In the genomic region with DNA sequence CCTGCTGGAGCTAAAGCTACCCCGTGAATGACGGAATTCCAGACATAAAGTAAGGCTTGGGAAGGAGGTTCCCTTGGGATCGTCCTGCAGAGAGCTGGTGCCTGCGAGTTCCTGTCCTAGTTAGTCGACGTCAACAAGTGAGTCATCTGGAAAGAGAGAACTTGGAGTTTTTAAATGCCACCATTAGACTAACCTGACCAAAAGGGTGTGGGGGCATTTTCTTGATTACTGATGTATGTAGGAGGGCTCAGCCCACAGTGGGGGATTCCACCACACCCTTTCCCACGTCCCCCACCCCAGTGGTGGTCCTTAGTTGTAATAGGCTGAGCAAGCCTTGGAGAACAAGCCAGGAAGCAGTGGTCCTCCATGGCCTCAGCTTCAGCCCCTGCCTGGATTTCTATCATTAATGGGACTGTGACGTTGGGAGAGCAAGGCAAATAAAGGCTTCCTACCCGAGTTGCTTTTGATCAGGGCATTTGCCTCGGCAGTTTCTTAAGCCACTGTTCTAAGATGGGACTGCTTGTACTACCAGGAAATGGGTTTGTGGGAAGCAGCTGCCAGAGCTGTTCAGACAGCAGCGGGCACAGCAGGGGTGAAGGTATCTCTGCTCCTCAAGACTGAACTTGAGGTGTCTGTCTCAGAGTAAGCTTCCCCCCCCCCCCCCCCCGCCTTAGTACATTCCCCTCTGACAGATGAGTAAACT, we compare ENCODE assay signal across 7 mouse cellular contexts. TPM values are rescaled to one million over a fixed set of nuclear protein-coding genes. Genes with fewer than 3 reads are reported as not detected.
A peak's percentile ranks its signal among the peaks of the same experiment; 100 is the strongest.
DNase-seq lines count a peak whose midpoint lies in the region; ATAC-seq and TF ChIP-seq lines count a peak whose summit lies in the region.

No protein-coding gene starts in this region.

- 10% methylated on average over 11 of the region's 12 CpGs for WGBS in embryonic facial prominence, embryonic 15.5 days
- WGBS in hindbrain, embryonic 14.5 days, result 18% methylated on average over 12 of the region's 12 CpGs
- 2% methylated on average over 12 of the region's 12 CpGs for WGBS in liver, embryonic 14.5 days (ENCODE audit: insufficient replicate concordance)
- 19% methylated on average over 12 of the region's 12 CpGs for WGBS in olfactory bulb, adult 2 months

- H3K9ac ChIP-seq in embryonic facial prominence, embryonic 15.5 days, result no peak overlapping the region
- H3K9ac ChIP-seq in hindbrain, embryonic 14.5 days, result peak overlapping the region; percentile 54
- H3K9ac ChIP-seq in liver, embryonic 14.5 days (replicated peaks), result peak overlapping the region; percentile 93

- H3K4me3 ChIP-seq in G1E (ENCODE audit: low read depth, low read length), result peak overlapping the region; percentile 79
- H3K4me3 ChIP-seq in embryonic facial prominence, embryonic 15.5 days (replicated peaks), result peak overlapping the region; percentile 64
- H3K4me3 ChIP-seq in hindbrain, embryonic 14.5 days (replicated peaks; ENCODE audit: low read length), result peak overlapping the region; percentile 43
- peak overlapping the region; percentile 80 to 87 for H3K4me3 ChIP-seq in liver, embryonic 14.5 days (ENCODE audit: insufficient read depth in 1 of 2, low read depth in 2 of 2, low read length in 2 of 2)
- H3K4me3 ChIP-seq in olfactory bulb, adult 2 months (ENCODE audit: insufficient read depth, low read depth, low read length), result peak overlapping the region; percentile 62

- peaks cover 9% of the 10 kb centered on the region for H3K27me3 ChIP-seq in G1E (ENCODE audit: insufficient read depth, low read length)
- H3K27me3 ChIP-seq in embryonic facial prominence, embryonic 15.5 days, result no peaks in the 10 kb centered on the region
- H3K27me3 ChIP-seq in hindbrain, embryonic 14.5 days (ENCODE audit: control insufficient read depth, insufficient read depth, low read length), result 0 out of 2 replicates have a peak, but pooled peaks cover 4% of the 10 kb centered on the region
- H3K27me3 ChIP-seq in liver, embryonic 14.5 days (ENCODE audit: control insufficient read depth, insufficient read depth, low read length), result no peaks in the 10 kb centered on the region

- TF ChIP-seq EP300 in liver, embryonic 14.5 days (IDR thresholded peaks at IDR 0.05; ENCODE audit: low read depth), result no peak

- TF ChIP-seq POLR2A in olfactory bulb, adult 2 months (IDR thresholded peaks at IDR 0.05; ENCODE audit: insufficient read depth, low read depth, low read length), result no peak

- peaks cover 43% of the 10 kb centered on the region for H3K4me1 ChIP-seq in G1E (ENCODE audit: insufficient read depth, low read depth, low read length)
- peaks cover 6% of the 10 kb centered on the region for H3K4me1 ChIP-seq in embryonic facial prominence, embryonic 15.5 days
- H3K4me1 ChIP-seq in hindbrain, embryonic 14.5 days (replicated peaks; ENCODE audit: control insufficient read depth, insufficient read depth, low read length), result peaks cover 11% of the 10 kb centered on the region; the same call in 1 of the 2 replicates
- peaks cover 28 to 32% of the 10 kb centered on the region in 2 experiments for H3K4me1 ChIP-seq in liver, embryonic 14.5 days (replicated peaks; ENCODE audit: control insufficient read depth in 2 of 2, insufficient read depth in 2 of 2, low read length in 1 of 2)
- H3K4me1 ChIP-seq in olfactory bulb, adult 2 months (ENCODE audit: control insufficient read depth, insufficient read depth, low read length), result peaks cover 8% of the 10 kb centered on the region

- ATAC-seq in G1E (ENCODE audit: extremely low read depth, insufficient number of reproducible peaks, low FRiP score, poor library complexity, severe bottlenecking), result peak; percentile 11; the same call in 1 of the 2 replicates
- 0 out of 2 replicates have a peak, but pooled peaks have one; percentile 56 for ATAC-seq in embryonic facial prominence, embryonic 15.5 days (ENCODE audit: insufficient number of reproducible peaks, low FRiP score, low TSS enrichment, low read depth)
- no peak for ATAC-seq in hindbrain, embryonic 14.5 days (ENCODE audit: low FRiP score)
- no peak for ATAC-seq in liver, embryonic 14.5 days (ENCODE audit: insufficient read depth)

- H3K4me2 ChIP-seq in embryonic facial prominence, embryonic 15.5 days (replicated peaks), result peak overlapping the region; percentile 88
- peak overlapping the region; percentile 84 for H3K4me2 ChIP-seq in hindbrain, embryonic 14.5 days (replicated peaks)
- peak overlapping the region; percentile 84 for H3K4me2 ChIP-seq in liver, embryonic 14.5 days (ENCODE audit: low read depth)

- TF ChIP-seq CTCF in G1E (IDR thresholded peaks at IDR 0.05; ENCODE audit: low read depth, low read length), result no peak
- no peak for TF ChIP-seq CTCF in liver, embryonic 14.5 days (IDR thresholded peaks at IDR 0.05; ENCODE audit: low read depth)
- no peak for TF ChIP-seq CTCF in olfactory bulb, adult 2 months (IDR thresholded peaks at IDR 0.05; ENCODE audit: insufficient read depth, low read depth, low read length)

- peaks cover 18% of the 10 kb centered on the region for H3K36me3 ChIP-seq in G1E (replicated peaks)
- no peaks in the 10 kb centered on the region for H3K36me3 ChIP-seq in embryonic facial prominence, embryonic 15.5 days
- no peaks in the 10 kb centered on the region for H3K36me3 ChIP-seq in hindbrain, embryonic 14.5 days (replicated peaks; ENCODE audit: control insufficient read depth, insufficient read depth)
- peaks cover 13% of the 10 kb centered on the region for H3K36me3 ChIP-seq in liver, embryonic 14.5 days (replicated peaks; ENCODE audit: control insufficient read depth, insufficient read depth, low read depth)

- H3K9me3 ChIP-seq in G1E (replicated peaks), result no peaks in the 10 kb centered on the region
- H3K9me3 ChIP-seq in embryonic facial prominence, embryonic 15.5 days (replicated peaks), result no peaks in the 10 kb centered on the region
- H3K9me3 ChIP-seq in hindbrain, embryonic 14.5 days (ENCODE audit: control insufficient read depth, low read length), result no peaks in the 10 kb centered on the region
- H3K9me3 ChIP-seq in liver, embryonic 14.5 days (ENCODE audit: control insufficient read depth, low read length), result no peaks in the 10 kb centered on the region

- H3K27ac ChIP-seq in embryonic facial prominence, embryonic 15.5 days (replicated peaks), result no peak overlapping the region; the same call in 1 of the 2 replicates
- H3K27ac ChIP-seq in hindbrain, embryonic 14.5 days, result no peak overlapping the region
- peak overlapping the region; percentile 93 for H3K27ac ChIP-seq in liver, embryonic 14.5 days
- no peak overlapping the region for H3K27ac ChIP-seq in olfactory bulb, adult 2 months (ENCODE audit: insufficient read depth, low read depth, low read length)

- DNase-seq in A20 (ENCODE audit: low read depth, low spot score) (peak; percentile 65), G1E (ENCODE audit: low spot score) (peak; percentile 28)
- no peak for DNase-seq in hindbrain, embryonic 14.5 days (ENCODE audit: low spot score)
- DNase-seq in liver, embryonic 14.5 days (ENCODE audit: low read depth in 3 of 3, low spot score in 3 of 3), result peak in 2 of 3 experiments; percentile 15 to 51
- no peak for DNase-seq in right cerebral cortex, postnatal 10 days (ENCODE audit: low spot score in 2 of 2)

RNA-seq across cellular contexts. Expression of gene Nmnat3, which starts 10.2 kb away (rescaled TPM):
- total RNA-seq in G1E (2014; fragmentation: Nextera tagmentation) (23.3 and 38.3 TPM in 2 replicates), G1E (2017) (10.7 and 10.8 TPM in 2 replicates)
- 7.1 and 9.1 TPM in 2 replicates for polyA plus RNA-seq in G1E (2012)
- 6.5 and 7.9 TPM in 2 replicates for polyA plus RNA-seq in embryonic facial prominence, embryonic 15.5 days (2015; fragmentation: Nextera tagmentation; extraction: Ambion mirVana)
- 1.6 and 1.7 TPM in 2 replicates for polyA plus RNA-seq in hindbrain, embryonic 14.5 days (2014; fragmentation: Nextera tagmentation; extraction: Ambion mirVana)
- polyA plus RNA-seq in liver, embryonic 14.5 days (2012; rRNA removed), result 16.7 and 19.1 TPM in 2 replicates
- polyA plus RNA-seq in liver, embryonic 14.5 days (2014; fragmentation: Nextera tagmentation; extraction: Ambion mirVana), result 26.8 and 28.2 TPM in 2 replicates
- polyA plus RNA-seq in olfactory bulb, adult 2 months (2012; ENCODE audit: insufficient read depth, insufficient read length, low replicate concordance, missing spikeins), result not detected in 2 replicates

Comparison
In these comparisons a context has a peak if more than half of its experiments do, and no peak if none do; other contexts are left out.
1. DNase-seq: peak in A20 (single experiment), G1E (single experiment) and liver, embryonic 14.5 days (2 of 3); none in hindbrain, embryonic 14.5 days (single experiment) and right cerebral cortex, postnatal 10 days (0 of 2).
2. ATAC-seq: peak in G1E (single experiment) and embryonic facial prominence, embryonic 15.5 days (single experiment); none in hindbrain, embryonic 14.5 days (single experiment) and liver, embryonic 14.5 days (single experiment).
3. Peak in every context shown above with its lines, with median percentiles within 50 percentile points of each other: H3K4me3 ChIP-seq and H3K4me2 ChIP-seq.